Mouse (Mus musculus) right cerebral cortex, postnatal 36 days (tissue): ENCODE measurements around the gene Uqcr11.
A peak's percentile ranks its signal among the peaks of the same experiment; 100 is the strongest.

Experiments
- DNase-seq, 2 experiments: peaks; one replicate each; pipeline ENCODE4 v3.0.0; 2022; ENCODE audit warnings: low spot score in 2 of 2, mixed read lengths in 1 of 2

The Uqcr11 gene

GRCm38 (mm10) chr10:80406684-80407501, at the start of gene Uqcr11:
Gene Uqcr11 (minus strand): TSS chr10:80406830.
- peak; percentile 84 to 91 for DNase-seq

GRCm38 (mm10) chr10:80455697-80456096, 49.1 kb upstream of the Uqcr11 start:
- DNase-seq = no peak

- DNase-seq = no peak
Measured at GRCm38 (mm10) chr10:80454781-80455180, 48.2 kb upstream of the Uqcr11 start.

GRCm38 (mm10) chr10:80453601-80454000, 47.0 kb upstream of the Uqcr11 start:
- DNase-seq = no peak

DNA sequence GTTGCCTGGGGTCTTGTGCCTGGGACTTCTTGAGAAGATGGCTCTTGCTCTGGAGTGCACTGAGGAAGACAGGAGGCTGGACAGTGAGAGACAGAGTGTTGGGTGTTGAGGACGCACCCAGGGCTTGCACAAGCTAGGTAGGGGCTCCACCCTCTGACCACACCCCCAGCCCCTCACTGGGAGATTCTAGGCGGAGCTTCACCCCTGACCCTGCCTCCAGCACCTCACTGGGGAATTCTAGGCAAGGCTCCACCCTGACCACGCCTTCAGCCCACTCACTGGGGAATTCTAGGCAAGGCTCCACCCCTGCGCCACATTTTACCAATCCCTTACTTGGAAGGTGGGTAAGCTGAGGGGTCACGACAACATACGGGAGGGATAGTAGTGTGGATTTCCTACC, 44.0 kb upstream of the Uqcr11 start:
- no peak for DNase-seq

- DNase-seq = peak; percentile 54 to 67
Measured at GRCm38 (mm10) chr10:80445898-80446601, 39.4 kb upstream of the Uqcr11 start.

DNA sequence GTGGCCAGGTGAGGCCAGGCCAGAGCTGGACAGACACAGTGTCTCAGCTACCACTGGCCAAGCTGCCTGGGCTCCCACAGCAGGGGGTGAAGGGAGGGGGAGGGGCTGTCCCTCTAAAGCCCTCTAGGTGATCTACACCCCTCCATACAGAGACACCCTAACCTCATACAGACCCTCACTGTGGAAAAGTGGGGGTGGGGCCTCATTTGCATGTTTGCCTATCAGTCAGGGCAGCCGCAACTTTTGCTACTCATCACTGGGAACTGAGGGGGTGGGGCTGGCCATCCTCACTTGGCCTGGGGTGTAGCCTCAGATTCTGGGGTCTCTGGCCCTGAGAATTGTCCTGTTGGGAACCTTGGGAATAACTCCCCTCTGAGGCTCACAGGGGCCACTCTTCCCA, 38.4 kb upstream of the Uqcr11 start:
- no peak for DNase-seq

- no peak for DNase-seq
Measured at GRCm38 (mm10) chr10:80444339-80445045, 37.9 kb upstream of the Uqcr11 start.

DNA sequence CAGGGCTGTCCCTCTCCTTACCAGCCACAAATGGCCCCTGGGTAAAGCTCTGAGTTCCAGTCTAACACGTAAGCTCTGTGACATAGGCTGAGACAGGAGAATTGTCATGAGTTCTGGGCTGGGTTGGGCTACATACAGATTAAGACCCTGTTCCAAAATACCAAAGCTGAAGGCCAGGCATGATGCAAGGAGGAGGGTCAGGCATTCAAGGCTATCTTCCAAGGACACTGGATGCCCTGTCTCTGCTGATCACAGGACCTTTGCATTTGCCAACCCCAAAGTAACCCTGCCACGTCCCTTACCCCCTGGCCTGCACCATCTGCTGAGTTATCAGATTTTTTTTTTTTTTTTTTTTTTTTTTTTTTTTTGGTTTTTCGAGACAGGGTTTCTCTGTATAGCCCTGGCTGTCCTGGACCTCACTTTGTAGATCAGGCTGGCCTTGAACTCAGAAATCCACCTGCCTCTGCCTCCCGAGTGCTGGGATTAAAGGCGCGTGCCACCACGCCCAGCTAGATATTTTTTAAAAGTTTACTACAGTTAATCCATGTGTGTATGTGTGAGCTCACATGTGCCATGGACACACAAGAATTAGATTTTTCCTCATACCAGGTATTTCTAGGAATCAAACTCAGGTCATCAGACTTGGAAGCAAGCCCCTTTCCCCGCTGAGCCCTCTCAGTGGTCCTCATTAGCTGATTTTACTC, 37.1 kb upstream of the Uqcr11 start:
- DNase-seq = no peak

DNA sequence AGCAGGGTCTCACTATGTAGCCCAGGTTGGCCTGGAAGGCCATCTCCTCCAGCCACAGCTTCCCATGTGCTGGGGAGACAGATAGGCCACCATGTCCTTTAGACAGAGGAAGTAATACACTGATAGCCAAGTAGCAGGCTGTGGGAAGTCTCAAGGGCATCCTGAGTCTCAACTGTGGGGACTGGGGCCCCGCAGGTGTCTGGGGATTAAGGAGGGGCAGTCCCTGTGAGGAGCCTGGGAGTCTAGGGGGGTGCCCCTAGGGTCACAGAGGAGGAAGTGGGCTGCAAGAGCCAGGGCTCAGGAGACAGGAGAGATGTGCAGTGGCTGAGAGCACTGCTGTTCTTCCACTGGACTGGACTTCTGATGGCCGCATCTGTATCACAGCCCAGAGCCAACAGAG, 36.4 kb upstream of the Uqcr11 start:
- DNase-seq = no peak

- DNase-seq = no peak
Measured at GRCm38 (mm10) chr10:80441598-80441997, 35.0 kb upstream of the Uqcr11 start.

GRCm38 (mm10) chr10:80440031-80440430, 33.4 kb upstream of the Uqcr11 start:
- DNase-seq = no peak

DNA sequence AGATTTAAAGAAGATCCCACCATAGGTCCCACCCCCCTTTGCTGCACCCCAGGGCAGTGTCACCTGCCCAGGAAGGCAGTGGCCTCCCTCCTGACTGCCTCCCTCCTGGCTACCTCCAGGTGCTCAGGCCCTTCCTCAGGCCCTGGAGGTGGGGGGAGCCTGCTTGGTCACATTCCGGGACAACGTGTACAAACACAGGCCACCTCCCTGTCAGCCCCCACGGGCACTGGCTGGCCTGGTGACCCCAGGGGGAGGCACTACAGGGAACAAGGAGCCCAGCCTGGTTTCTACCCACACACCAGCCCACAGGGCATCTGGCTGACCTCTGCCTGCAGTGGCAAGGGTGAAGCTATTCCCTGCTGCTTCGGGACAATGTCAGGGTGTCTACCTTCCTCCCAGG, 31.3 kb upstream of the Uqcr11 start:
- DNase-seq = no peak

GRCm38 (mm10) chr10:80436276-80436675, 29.6 kb upstream of the Uqcr11 start:
- no peak for DNase-seq

DNA sequence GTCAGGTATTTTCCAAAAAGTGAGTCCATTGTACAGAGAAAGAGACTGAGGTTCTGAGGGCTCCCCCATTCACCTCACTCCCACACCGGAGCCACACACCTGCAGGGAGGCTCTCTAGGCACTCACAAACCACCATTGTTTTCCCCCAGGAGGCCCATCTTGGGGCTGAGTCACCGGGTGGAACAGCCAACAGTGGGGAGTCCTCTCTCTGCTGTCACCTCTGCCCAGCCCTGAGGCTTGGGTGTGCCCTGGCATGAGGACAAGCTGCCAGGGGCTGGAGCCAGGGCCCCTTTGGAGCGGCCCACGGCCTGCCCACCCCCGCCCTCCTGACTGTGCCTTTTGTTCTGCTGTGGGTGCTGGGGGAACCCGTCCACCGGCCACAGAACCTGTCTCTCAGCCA, 29.1 kb upstream of the Uqcr11 start:
- DNase-seq = no peak

DNA sequence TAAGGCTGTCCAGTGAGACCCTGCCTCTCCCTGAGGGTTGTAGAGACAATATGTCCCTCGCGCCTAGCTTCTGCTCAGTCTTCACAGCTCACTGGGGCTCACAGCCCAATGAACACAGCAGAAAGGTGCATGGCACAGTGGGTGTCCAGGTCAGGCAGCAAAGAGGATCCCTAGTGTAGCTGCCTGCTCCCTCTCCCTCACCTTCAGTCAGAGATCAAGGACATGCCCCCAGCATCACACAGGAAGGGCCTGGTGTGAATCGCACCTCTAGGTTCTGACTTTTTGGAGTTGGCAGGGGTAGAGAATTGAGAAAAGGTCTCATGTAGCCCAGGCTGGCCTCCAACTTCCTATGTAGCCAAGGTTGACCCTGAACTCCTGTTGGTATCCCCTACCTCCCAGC, 28.2 kb upstream of the Uqcr11 start:
- no peak for DNase-seq

DNA sequence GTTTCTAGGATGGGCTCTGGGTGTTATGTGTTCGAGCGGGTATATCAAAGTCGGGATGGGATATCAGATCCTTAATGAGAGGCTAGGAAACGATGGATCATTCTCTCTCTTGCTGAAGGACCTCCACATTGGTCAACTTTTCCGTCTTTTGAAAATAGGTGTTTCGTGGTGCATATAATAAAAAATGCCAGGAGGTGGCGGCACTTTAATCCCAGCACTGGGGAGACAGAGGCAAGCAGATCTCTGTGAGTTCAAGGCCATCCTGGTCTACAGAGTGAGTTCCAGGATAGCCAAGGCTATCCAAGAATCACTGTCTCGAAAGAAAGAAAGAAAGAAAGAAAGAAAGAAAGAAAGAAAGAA, 27.6 kb upstream of the Uqcr11 start:
- DNase-seq = no peak

GRCm38 (mm10) chr10:80433513-80434232, 27.0 kb upstream of the Uqcr11 start, which contains the start of gene Tcf3:
Gene Tcf3 (minus strand): TSS chr10:80433647.
- DNase-seq = peak; percentile 95 to 98

DNA sequence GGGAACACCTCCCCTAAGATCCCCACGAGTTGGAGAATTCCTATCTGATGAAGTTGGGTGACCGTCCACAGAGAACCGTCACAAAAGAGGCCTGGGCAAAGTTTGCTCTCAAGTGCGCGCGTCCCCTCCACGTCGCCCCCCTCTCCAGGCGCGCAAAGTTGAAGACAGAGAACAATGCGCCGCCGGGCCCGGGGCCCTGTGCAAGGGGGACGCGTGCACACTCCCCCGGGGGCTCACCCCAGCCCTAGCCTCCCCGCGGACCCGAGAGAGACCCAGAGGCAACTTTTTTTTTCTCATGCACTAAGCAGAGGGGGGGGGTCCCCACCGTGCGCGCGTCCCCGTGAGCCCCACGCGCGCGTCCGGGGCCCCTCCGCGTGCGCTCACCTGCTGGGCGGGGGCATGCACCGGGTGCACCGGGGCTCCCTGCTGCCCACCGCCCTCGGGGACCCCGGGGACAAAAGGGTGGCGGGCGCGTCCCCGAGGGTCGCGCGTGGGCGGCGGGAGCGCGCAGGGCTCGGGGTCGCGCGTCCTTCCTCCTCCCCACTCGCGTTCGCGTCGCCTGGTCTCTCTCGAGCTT, 26.4 kb upstream of the Uqcr11 start:
- no peak for DNase-seq

GRCm38 (mm10) chr10:80432387-80432785, 25.8 kb upstream of the Uqcr11 start:
- DNase-seq = no peak
